15 mouse cellular contexts compared by ENCODE assay signal in genomic region chr14:27070758-27071157, GRCm38 (mm10). TPM values are rescaled to one million over a fixed set of nuclear protein-coding genes. Genes with fewer than 3 reads are reported as not detected.
A peak's percentile ranks its signal among the peaks of the same experiment; 100 is the strongest.
DNase-seq lines count a peak whose midpoint lies in the region; ATAC-seq and TF ChIP-seq lines count a peak whose summit lies in the region.
"Had no signal": no experiment of that assay in that cellular context is flagged by ENCODE, and none has a peak within 500 bp of the region (broad histone marks: within the 10 kb centered on the region; RNA-seq: fewer than 3 reads in every experiment).

No protein-coding gene starts in this region.

- peaks cover 12% of the 10 kb centered on the region for H3K4me1 ChIP-seq in midbrain, postnatal 0 days (ENCODE audit: insufficient read depth, low read length)
- peaks cover 29% of the 10 kb centered on the region for H3K4me1 ChIP-seq in midbrain, embryonic 16.5 days (ENCODE audit: control insufficient read depth, insufficient read depth, low read length)
- H3K4me1 ChIP-seq in embryonic facial prominence, embryonic 15.5 days, result peaks cover 90% of the 10 kb centered on the region
- peaks cover 84% of the 10 kb centered on the region for H3K4me1 ChIP-seq in stomach, embryonic 16.5 days (ENCODE audit: control insufficient read depth, insufficient read depth, low read length)
- H3K4me1 ChIP-seq in forebrain, embryonic 13.5 days, result peaks cover 56% of the 10 kb centered on the region

- 39% methylated on average over 9 of the region's 9 CpGs for WGBS in midbrain, postnatal 0 days
- 29% methylated on average over 9 of the region's 9 CpGs for WGBS in midbrain, embryonic 16.5 days
- 16% methylated on average over 9 of the region's 9 CpGs for WGBS in embryonic facial prominence, embryonic 15.5 days
- 36% methylated on average over 9 of the region's 9 CpGs for WGBS in stomach, embryonic 16.5 days
- WGBS in forebrain, embryonic 13.5 days, result 16% methylated on average over 9 of the region's 9 CpGs

- 0 out of 2 replicates have a peak, but pooled peaks have one; percentile 27 for ATAC-seq in midbrain, postnatal 0 days (ENCODE audit: low FRiP score)
- no peak for ATAC-seq in midbrain, embryonic 16.5 days
- ATAC-seq in embryonic facial prominence, embryonic 15.5 days (ENCODE audit: insufficient number of reproducible peaks, low FRiP score, low TSS enrichment, low read depth), result peak; percentile 71
- 0 out of 2 replicates have a peak, but pooled peaks have one; percentile 41 for ATAC-seq in stomach, embryonic 16.5 days (ENCODE audit: insufficient read depth, low FRiP score)
- no peak for ATAC-seq in forebrain, embryonic 13.5 days

- H3K4me3 ChIP-seq in midbrain, postnatal 0 days (ENCODE audit: low read depth, low read length), result no peak overlapping the region
- no peak overlapping the region for H3K4me3 ChIP-seq in midbrain, embryonic 16.5 days (ENCODE audit: low read depth, low read length)
- no peak overlapping the region for H3K4me3 ChIP-seq in embryonic facial prominence, embryonic 15.5 days (replicated peaks)
- no peak overlapping the region for H3K4me3 ChIP-seq in stomach, embryonic 16.5 days (replicated peaks; ENCODE audit: low read length)
- no peak overlapping the region for H3K4me3 ChIP-seq in forebrain, embryonic 13.5 days

- no peak overlapping the region for H3K4me2 ChIP-seq in midbrain, postnatal 0 days (ENCODE audit: low read depth, low read length, poor library complexity, severe bottlenecking)
- no peak overlapping the region for H3K4me2 ChIP-seq in midbrain, embryonic 16.5 days (ENCODE audit: low read length)
- 0 out of 2 replicates have a peak overlapping the region, but pooled peaks have one; percentile 6 for H3K4me2 ChIP-seq in embryonic facial prominence, embryonic 15.5 days (replicated peaks)
- H3K4me2 ChIP-seq in stomach, embryonic 16.5 days (ENCODE audit: low read depth, low read length), result no peak overlapping the region
- no peak overlapping the region for H3K4me2 ChIP-seq in forebrain, embryonic 13.5 days

- H3K9me3 ChIP-seq in midbrain, postnatal 0 days (ENCODE audit: low read length), result no peaks in the 10 kb centered on the region
- no peaks in the 10 kb centered on the region for H3K9me3 ChIP-seq in midbrain, embryonic 16.5 days (replicated peaks; ENCODE audit: control insufficient read depth, low read length, poor library complexity, severe bottlenecking)
- no peaks in the 10 kb centered on the region for H3K9me3 ChIP-seq in embryonic facial prominence, embryonic 15.5 days (replicated peaks)
- no peaks in the 10 kb centered on the region for H3K9me3 ChIP-seq in stomach, embryonic 16.5 days (replicated peaks; ENCODE audit: control insufficient read depth, low read length)
- H3K9me3 ChIP-seq in forebrain, embryonic 13.5 days (replicated peaks), result no peaks in the 10 kb centered on the region

- no peaks in the 10 kb centered on the region for H3K27me3 ChIP-seq in midbrain, postnatal 0 days (ENCODE audit: insufficient read depth, low read length)
- no peaks in the 10 kb centered on the region for H3K27me3 ChIP-seq in midbrain, embryonic 16.5 days (ENCODE audit: control insufficient read depth, insufficient read depth, low read depth, low read length)
- H3K27me3 ChIP-seq in embryonic facial prominence, embryonic 15.5 days, result no peaks in the 10 kb centered on the region
- H3K27me3 ChIP-seq in stomach, embryonic 16.5 days (ENCODE audit: control insufficient read depth, insufficient read depth, low read length), result no peaks in the 10 kb centered on the region
- H3K27me3 ChIP-seq in forebrain, embryonic 13.5 days, result no peaks in the 10 kb centered on the region

- no peak for TF ChIP-seq CTCF in midbrain, postnatal 0 days (IDR thresholded peaks at IDR 0.05)

- H3K9ac ChIP-seq in midbrain, postnatal 0 days (replicated peaks; ENCODE audit: low read length, poor library complexity, severe bottlenecking), result no peak overlapping the region
- H3K9ac ChIP-seq in midbrain, embryonic 16.5 days (ENCODE audit: low read depth, low read length), result no peak overlapping the region
- H3K9ac ChIP-seq in embryonic facial prominence, embryonic 15.5 days, result no peak overlapping the region
- no peak overlapping the region for H3K9ac ChIP-seq in stomach, embryonic 16.5 days (ENCODE audit: low read length)
- no peak overlapping the region for H3K9ac ChIP-seq in forebrain, embryonic 13.5 days

- no peaks in the 10 kb centered on the region for H3K36me3 ChIP-seq in midbrain, postnatal 0 days (ENCODE audit: insufficient read depth, low read length)
- H3K36me3 ChIP-seq in midbrain, embryonic 16.5 days (ENCODE audit: control insufficient read depth, insufficient read depth, low read length), result no peaks in the 10 kb centered on the region
- no peaks in the 10 kb centered on the region for H3K36me3 ChIP-seq in embryonic facial prominence, embryonic 15.5 days
- no peaks in the 10 kb centered on the region for H3K36me3 ChIP-seq in stomach, embryonic 16.5 days (ENCODE audit: control insufficient read depth, insufficient read depth, low read length)
- H3K36me3 ChIP-seq in forebrain, embryonic 13.5 days (ENCODE audit: poor library complexity, severe bottlenecking), result no peaks in the 10 kb centered on the region

- DNase-seq in midbrain, postnatal 0 days (ENCODE audit: low spot score), result peak; percentile 17
- peak; percentile 64 for DNase-seq in kidney, postnatal 14 days
- no peak for DNase-seq in layer of hippocampus, postnatal 36 days
- DNase-seq in gastrocnemius, postnatal 36 days, result no peak
- DNase-seq: adrenal gland, postnatal 14 days; cerebellum, adult 8-10 months; gastrocnemius, postnatal 14 days; lung, adult 2 months; spleen, adult 18-20 months; thymus, postnatal 14 days had no signal

- intact Hi-C loops in gastrocnemius, postnatal 36 days (cut with DNase I), result no loop called here

- H3K27ac ChIP-seq in midbrain, postnatal 0 days (ENCODE audit: low read depth, low read length), result no peak overlapping the region
- no peak overlapping the region for H3K27ac ChIP-seq in midbrain, embryonic 16.5 days (ENCODE audit: low read length)
- H3K27ac ChIP-seq in embryonic facial prominence, embryonic 15.5 days (replicated peaks), result peak overlapping the region; percentile 79
- H3K27ac ChIP-seq in stomach, embryonic 16.5 days (ENCODE audit: low read length), result no peak overlapping the region; the same call in 1 of the 2 replicates
- H3K27ac ChIP-seq in forebrain, embryonic 13.5 days, result no peak overlapping the region

RNA-seq across cellular contexts. Expression of gene Il17rd, which starts 32.0 kb away (rescaled TPM):
- 9.1 TPM in 2 replicates for total RNA-seq in midbrain, postnatal 0 days (2014; rRNA removed)
- 1.2 and 1.5 TPM in 2 replicates for polyA plus RNA-seq in midbrain, postnatal 0 days (2015; fragmentation: Nextera tagmentation; extraction: Ambion mirVana)
- polyA plus RNA-seq in midbrain, embryonic 16.5 days (2015; fragmentation: Nextera tagmentation; extraction: Ambion mirVana), result 1.9 and 2.3 TPM in 2 replicates
- 3.9 and 4.4 TPM in 2 replicates for polyA plus RNA-seq in embryonic facial prominence, embryonic 15.5 days (2015; fragmentation: Nextera tagmentation; extraction: Ambion mirVana)
- polyA plus RNA-seq in stomach, embryonic 16.5 days (2015; fragmentation: Nextera tagmentation; extraction: Ambion mirVana), result 2.5 and 2.7 TPM in 2 replicates
- 1 to 10 TPM; 3.3 to 3.7 TPM for total RNA-seq in layer of hippocampus, postnatal 36 days (2021)
- 1.9 and 2.3 TPM in 2 replicates for polyA plus RNA-seq in forebrain, embryonic 13.5 days (2015; fragmentation: Nextera tagmentation; extraction: Ambion mirVana)
- total RNA-seq in gastrocnemius, postnatal 36 days (2021), result 1 to 10 TPM; 2.5 TPM
- total RNA-seq: hematopoietic stem cell, adult 5-6 weeks had no signal

RNA-seq across cellular contexts. Expression of gene Arhgef3, which starts 43.9 kb away (rescaled TPM):
- 17.0 and 18.6 TPM in 2 replicates for total RNA-seq in midbrain, postnatal 0 days (2014; rRNA removed)
- polyA plus RNA-seq in midbrain, postnatal 0 days (2015; fragmentation: Nextera tagmentation; extraction: Ambion mirVana), result 11.1 and 13.3 TPM in 2 replicates
- polyA plus RNA-seq in midbrain, embryonic 16.5 days (2015; fragmentation: Nextera tagmentation; extraction: Ambion mirVana), result 7.8 and 10.8 TPM in 2 replicates
- polyA plus RNA-seq in embryonic facial prominence, embryonic 15.5 days (2015; fragmentation: Nextera tagmentation; extraction: Ambion mirVana), result 16.2 and 17.1 TPM in 2 replicates
- polyA plus RNA-seq in stomach, embryonic 16.5 days (2015; fragmentation: Nextera tagmentation; extraction: Ambion mirVana), result 20.9 and 22.8 TPM in 2 replicates
- 10 to 100 TPM; 76.8 to 85.8 TPM for total RNA-seq in layer of hippocampus, postnatal 36 days (2021)
- 1.5 and 1.6 TPM in 2 replicates for polyA plus RNA-seq in forebrain, embryonic 13.5 days (2015; fragmentation: Nextera tagmentation; extraction: Ambion mirVana)
- 10 to 100 TPM in 1 of 2 experiments, 1 to 10 TPM in 1; 8.7 to 10.1 TPM for total RNA-seq in gastrocnemius, postnatal 36 days (2021)

Comparison
In these comparisons a context has a peak if more than half of its experiments do, and no peak if none do; other contexts are left out.
1. ATAC-seq: peak in midbrain, postnatal 0 days (single experiment), embryonic facial prominence, embryonic 15.5 days (single experiment) and stomach, embryonic 16.5 days (single experiment); none in midbrain, embryonic 16.5 days (single experiment) and forebrain, embryonic 13.5 days (single experiment).
2. DNase-seq: peak in midbrain, postnatal 0 days (single experiment) and kidney, postnatal 14 days (single experiment); none in layer of hippocampus, postnatal 36 days (0 of 2) and gastrocnemius, postnatal 36 days (0 of 2).